Mouse (Mus musculus): ENCODE results near the gene Pcyt2.

The Pcyt2 gene

DNA sequence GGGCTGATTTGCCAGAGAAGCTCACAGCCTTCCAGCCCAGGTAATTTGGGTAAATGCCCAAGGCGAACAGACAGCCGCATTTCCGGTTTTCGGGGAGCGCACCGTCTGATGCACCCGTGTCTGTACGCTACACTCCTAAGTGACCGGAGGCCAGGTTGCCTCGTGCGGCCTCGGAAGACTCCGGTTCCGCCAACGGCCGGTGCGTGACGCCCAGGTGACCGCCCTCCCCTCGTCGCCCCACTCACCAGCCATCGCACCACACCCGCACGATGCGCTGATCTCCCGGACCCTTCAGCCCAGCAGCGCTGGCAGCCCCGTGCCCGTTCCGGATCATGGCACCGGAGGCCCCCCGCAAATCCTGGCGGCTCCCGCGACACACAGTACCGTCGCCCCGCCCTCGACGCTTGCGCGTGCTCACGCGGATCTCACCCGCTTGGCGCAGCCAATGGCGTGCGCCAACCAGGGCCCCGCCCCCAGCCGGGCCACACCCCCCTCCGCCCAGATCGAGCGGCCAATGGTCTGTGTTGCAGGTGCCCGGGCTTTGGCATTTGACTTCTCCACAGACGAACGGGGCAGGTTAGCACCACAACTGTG is at the start of gene Pcyt2:
Gene Pcyt2 (minus strand): TSS at position 418 of the 594 bp plus-strand sequence.
- peak; percentile 93 for DNase-seq (ENCODE audit: low spot score)

GRCm38 (mm10) chr11:120666617-120667016 is 48.9 kb upstream of the Pcyt2 start:
- DNase-seq (ENCODE audit: low spot score) = no peak

- no peak for DNase-seq (ENCODE audit: low spot score)
Measured at GRCm38 (mm10) chr11:120665406-120665805, 47.7 kb upstream of the Pcyt2 start.

DNA sequence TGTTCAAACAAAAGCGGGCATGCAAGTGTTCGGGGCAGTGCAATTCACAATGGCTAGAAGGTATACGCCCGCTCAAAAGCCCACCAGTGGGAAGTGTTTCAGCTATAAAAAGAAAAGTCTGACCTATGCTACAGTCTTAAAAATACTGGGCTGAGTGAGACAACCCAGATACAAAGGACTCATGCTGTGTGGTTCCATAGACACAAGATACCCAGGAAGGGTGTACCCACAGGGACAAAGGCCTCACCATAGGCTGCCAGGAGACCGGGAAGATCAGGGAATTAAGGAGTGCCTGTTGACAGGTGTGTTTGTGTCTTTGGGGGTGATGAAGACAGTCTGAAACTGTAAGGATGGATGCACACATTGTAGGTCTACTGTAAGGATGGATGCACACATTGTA is 46.0 kb upstream of the Pcyt2 start:
- DNase-seq (ENCODE audit: low spot score) = no peak

GRCm38 (mm10) chr11:120662759-120663158 is 45.0 kb upstream of the Pcyt2 start:
- no peak for DNase-seq (ENCODE audit: low spot score)

DNA sequence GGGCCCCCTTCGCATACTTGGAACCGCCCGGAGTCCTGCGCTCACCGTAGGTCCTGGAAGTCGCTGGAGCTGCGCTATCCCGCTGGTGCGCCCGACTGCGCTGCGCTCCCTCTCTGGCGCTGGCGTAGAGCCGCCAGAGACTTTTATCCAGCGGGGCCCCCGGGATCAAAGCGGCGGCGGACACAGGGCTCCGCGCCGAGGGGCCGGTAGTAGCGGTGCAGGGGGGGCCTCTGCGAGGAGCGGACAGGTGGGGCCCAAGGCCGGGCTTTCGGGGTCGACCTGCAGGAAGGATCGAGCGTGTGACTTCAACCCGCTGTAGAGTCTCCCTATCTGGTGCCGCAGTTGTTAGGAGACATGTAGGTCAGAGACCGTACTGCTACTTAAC is 43.3 kb upstream of the Pcyt2 start, which contains the start of gene Notum:
Gene Notum (minus strand): TSS at position 100 of the 385 bp plus-strand sequence.
- no peak for DNase-seq (ENCODE audit: low spot score)

DNA sequence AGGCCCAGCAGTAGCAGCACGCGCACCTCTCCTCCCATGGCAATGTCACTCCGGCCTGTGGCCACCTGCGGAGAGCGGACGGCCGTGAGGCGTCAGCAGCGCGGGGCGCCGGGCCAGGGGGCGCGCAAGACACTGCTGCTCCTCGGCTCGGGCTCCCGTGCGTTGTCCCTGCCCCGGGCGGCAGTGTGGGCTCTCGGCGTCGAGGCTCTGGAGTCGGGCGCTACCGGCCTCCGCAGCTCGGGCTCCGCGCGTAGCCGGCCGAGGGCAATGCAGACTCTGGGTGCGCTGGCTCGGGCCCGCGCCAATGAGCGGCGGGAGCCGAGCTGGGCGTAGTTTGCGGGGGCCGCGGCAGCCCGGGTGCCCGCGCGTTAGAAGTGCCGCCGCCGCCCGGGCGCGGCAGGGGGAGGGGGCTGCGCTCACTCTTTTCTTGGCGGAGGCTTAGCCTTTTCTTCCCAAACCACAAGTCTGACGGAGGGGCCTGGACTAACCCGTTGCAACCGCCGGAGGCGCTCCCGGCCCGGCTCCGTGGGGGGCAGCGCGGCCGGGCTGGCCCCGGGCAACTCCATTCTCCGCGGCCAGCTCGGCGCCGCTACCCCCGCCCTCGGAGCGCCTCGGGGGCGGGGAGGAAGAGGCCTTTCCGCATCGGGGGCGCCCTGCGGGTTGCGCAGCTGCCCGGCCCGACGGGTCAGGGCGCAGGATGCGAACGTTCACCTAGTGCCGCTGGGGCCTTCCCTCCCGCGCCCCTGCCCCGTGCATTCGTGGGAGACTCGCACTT is 42.8 kb upstream of the Pcyt2 start:
- no peak for DNase-seq (ENCODE audit: low spot score)

GRCm38 (mm10) chr11:120659509-120660300 is 42.0 kb upstream of the Pcyt2 start:
- DNase-seq (ENCODE audit: low spot score) = no peak

DNA sequence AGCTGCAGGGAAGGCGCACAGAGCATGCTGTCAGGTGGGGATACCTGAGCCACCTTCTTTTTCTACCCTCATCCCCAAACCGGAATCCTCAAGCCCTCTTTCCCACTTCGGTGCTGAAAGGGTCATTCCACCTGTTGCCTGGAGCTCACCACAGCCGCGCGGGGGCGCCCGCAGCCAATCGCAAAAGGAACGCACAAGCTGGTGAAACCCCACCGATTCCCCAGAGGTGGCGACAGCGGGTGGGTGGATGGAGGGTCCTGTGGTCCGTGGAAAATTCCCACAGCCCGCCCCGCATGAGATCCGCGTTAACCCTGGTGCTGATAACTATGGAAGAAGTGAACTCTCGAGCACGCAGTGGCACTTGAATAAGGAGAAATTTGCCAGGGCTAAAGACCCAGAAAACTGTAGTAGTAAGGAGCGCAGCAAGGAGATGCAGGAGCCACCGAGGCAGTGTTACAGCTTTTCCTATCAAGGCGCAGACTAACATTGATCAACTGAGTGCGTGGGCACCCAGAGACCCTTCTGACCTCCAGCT is 41.2 kb upstream of the Pcyt2 start:
- peak; percentile 75 for DNase-seq (ENCODE audit: low spot score)

- DNase-seq (ENCODE audit: low spot score) = no peak
Measured at GRCm38 (mm10) chr11:120657301-120657700, 39.6 kb upstream of the Pcyt2 start.

DNA sequence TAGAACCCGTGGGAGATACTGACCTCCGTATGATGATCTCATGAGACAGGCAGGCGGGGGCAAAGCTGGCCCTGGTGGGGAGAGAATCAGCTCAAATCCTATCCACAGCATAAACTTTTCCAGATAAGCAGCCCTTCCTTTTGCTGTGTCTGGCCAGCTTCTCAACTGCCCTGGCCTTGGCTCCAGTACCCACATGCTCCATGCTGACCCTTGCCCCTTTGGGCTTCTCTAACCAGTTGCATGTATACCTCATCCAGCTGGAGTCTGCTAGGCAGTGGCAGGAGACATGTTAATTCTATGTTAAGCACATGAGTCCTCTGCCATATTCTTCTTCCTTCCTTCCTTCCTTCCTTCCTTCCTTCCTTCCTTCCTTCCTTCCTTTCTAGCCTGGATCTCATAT is 37.0 kb upstream of the Pcyt2 start:
- no peak for DNase-seq (ENCODE audit: low spot score)

DNA sequence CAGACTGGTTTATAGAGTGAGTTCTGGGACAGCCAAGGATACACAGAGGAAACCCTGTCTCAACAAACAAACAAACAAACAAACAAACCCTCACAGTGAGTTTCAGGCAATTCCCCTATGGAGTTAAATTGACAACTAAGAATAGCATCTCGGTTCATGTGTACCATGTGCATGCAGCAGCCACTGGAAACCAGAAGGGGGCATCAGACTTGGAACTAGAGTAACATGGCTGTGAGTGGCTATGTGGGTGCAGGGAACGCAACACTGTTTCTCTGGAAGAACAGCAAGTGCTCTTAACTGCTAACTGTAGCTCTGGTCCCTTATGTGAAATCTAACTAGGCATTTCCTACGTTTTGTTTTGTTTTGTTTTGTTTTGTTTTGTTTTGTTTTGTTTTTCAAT is 34.1 kb upstream of the Pcyt2 start:
- no peak for DNase-seq (ENCODE audit: low spot score)

GRCm38 (mm10) chr11:120648001-120648476 is 30.3 kb upstream of the Pcyt2 start, which contains the start of gene Myadml2:
TSS of gene Myadml2 (minus strand) at chr11:120648158.
- peak; percentile 60 for DNase-seq (ENCODE audit: low spot score)

- DNase-seq (ENCODE audit: low spot score) = no peak
Measured at GRCm38 (mm10) chr11:120647047-120647830, 29.5 kb upstream of the Pcyt2 start.

DNA sequence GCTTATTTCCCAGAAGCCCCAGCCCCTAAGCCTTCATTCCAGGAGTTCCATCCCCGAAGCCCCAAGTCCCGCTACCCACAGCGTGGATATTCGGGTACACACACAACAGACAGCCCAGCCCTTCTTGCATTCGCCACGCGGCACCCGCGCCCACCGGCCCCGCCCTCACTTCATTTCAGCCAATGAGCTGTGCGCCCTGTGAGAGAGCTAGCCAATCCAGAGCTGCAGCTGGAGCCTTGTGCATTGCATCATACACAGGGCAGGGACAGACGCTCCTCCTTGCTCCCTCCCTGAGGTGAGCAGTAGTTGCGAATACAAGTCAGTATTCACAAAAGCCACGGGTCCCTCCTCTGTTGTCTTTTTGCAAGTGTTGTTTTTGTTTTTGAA is 25.9 kb upstream of the Pcyt2 start, which contains the start of gene Pycr1:
Gene Pycr1 (minus strand): TSS at position 169 of the 387 bp plus-strand sequence.
- peak; percentile 93 for DNase-seq (ENCODE audit: low spot score)

- no peak for DNase-seq (ENCODE audit: low spot score)
Measured at GRCm38 (mm10) chr11:120642939-120643600, 25.3 kb upstream of the Pcyt2 start.

DNA sequence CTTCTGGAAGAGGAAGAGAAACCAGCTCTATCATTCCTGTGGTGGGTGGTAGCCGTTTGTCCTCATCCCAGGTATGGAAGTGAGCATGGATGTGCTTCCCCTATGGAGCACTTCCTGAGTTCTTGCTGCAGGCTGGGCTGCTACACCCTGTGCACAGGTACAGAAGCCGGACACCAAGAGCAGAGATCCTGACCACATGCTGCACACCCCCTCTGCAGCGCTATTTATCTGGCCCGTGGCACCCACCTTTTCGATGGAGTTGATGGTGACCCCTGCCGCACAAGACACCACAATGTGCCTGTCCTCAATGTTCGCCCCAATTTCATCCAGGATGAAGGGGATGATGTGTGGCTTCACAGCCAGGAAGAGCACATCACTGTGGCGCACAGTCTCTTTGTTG is 24.1 kb upstream of the Pcyt2 start:
- no peak for DNase-seq (ENCODE audit: low spot score)

DNA sequence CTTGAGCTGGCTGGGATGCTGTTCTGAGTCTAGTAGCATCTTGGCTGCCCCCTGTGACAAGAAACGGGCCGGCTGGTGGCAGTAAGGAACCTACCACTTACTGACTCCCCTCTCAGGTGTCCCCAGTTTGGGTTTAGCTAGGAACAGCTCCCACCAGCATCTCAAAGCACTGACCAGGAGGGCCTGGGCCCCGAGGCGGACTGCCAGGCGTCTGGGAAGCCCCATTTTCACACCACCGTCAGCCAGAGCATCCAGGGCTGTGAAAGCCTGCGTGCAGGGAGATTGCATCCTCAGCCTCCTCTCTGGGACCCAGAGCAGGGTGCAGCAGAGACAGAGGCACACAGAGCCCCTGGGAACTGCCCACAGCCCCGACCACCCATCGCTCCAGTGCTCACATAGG is 23.5 kb upstream of the Pcyt2 start:
- no peak for DNase-seq (ENCODE audit: low spot score)

DNA sequence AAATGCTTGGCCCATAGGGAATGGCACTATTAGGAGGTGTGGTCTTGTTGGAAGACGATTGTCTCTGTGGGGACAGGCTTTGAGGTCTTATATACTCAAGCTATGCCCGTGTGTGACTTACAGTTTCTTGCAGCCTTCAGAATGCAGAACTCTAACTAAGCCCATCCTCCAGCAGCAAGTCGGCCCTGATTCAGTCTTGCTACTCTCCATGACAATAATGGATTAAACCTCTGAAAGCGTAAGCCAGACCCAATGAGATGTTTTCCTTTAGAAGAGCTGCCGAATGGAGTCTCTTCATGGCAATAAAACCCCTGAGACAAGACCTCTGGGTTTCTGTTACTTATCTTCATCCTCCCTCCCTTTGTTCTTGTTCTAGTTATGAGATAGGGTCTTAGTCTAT is 17.1 kb upstream of the Pcyt2 start:
- no peak for DNase-seq (ENCODE audit: low spot score)

- peak; percentile 94 for DNase-seq (ENCODE audit: low spot score)
Measured at GRCm38 (mm10) chr11:120633520-120634343, 16.0 kb upstream of the Pcyt2 start, which contains the start of gene Mafg. TSS of gene Mafg (minus strand) at chr11:120633600.

Data from layer of hippocampus, adult 11-12 months (tissue).